Mouse (Mus musculus): ENCODE data around the gene D17H6S53E.

The D17H6S53E gene

GRCm38 (mm10) chr17:35162121-35162520 is 35.9 kb downstream of the D17H6S53E start:
- no peak for DNase-seq (ENCODE audit: low read depth)

- DNase-seq (ENCODE audit: low read depth) = no peak
Measured at GRCm38 (mm10) chr17:35162730-35163129, 36.6 kb downstream of the D17H6S53E start.

GRCm38 (mm10) chr17:35163326-35164081 is 37.3 kb downstream of the D17H6S53E start:
- DNase-seq (ENCODE audit: low read depth) = peak; percentile 37

- DNase-seq (ENCODE audit: low read depth) = no peak
Measured at GRCm38 (mm10) chr17:35164218-35164567, 38.0 kb downstream of the D17H6S53E start.

- peak; percentile 100 for DNase-seq (ENCODE audit: low read depth)
Measured at GRCm38 (mm10) chr17:35164568-35165450, 38.6 kb downstream of the D17H6S53E start, which contains the start of gene Prrc2a. Prrc2a (minus strand) TSS chr17:35164897.

GRCm38 (mm10) chr17:35165451-35166155 is 39.4 kb downstream of the D17H6S53E start:
- DNase-seq (ENCODE audit: low read depth) = no peak

GRCm38 (mm10) chr17:35166352-35167035 is 40.3 kb downstream of the D17H6S53E start:
- peak; percentile 89 for DNase-seq (ENCODE audit: low read depth)

GRCm38 (mm10) chr17:35167794-35168193 is 41.6 kb downstream of the D17H6S53E start:
- no peak for DNase-seq (ENCODE audit: low read depth)

- DNase-seq (ENCODE audit: low read depth) = peak; percentile 90
Measured at GRCm38 (mm10) chr17:35168541-35169207, 42.5 kb downstream of the D17H6S53E start.

GRCm38 (mm10) chr17:35172445-35173234 is 46.5 kb downstream of the D17H6S53E start:
- no peak for DNase-seq (ENCODE audit: low read depth)

GRCm38 (mm10) chr17:35173329-35173728 is 47.2 kb downstream of the D17H6S53E start:
- no peak for DNase-seq (ENCODE audit: low read depth)

- DNase-seq (ENCODE audit: low read depth) = no peak
Measured at GRCm38 (mm10) chr17:35174201-35174977, 48.2 kb downstream of the D17H6S53E start.

- no peak for DNase-seq (ENCODE audit: low read depth)
Measured at GRCm38 (mm10) chr17:35175382-35175781, 49.2 kb downstream of the D17H6S53E start.

- no peak for DNase-seq (ENCODE audit: low read depth)
Measured at GRCm38 (mm10) chr17:35175968-35176367, 49.8 kb downstream of the D17H6S53E start, which contains the start of gene Aif1. Aif1 (minus strand) TSS chr17:35176068.

Data from 416B (cell line).